Mouse (Mus musculus) gastrocnemius, adult 8-10 months (tissue): ENCODE measurements around the gene Srgn. TPM values are rescaled to one million over a fixed set of nuclear protein-coding genes. Genes with fewer than 3 reads are reported as not detected.
A peak's percentile ranks its signal among the peaks of the same experiment; 100 is the strongest.
"Not testable (repeated sequence)": the region's sequence is repeated elsewhere in the genome, so short reads cannot be mapped to it uniquely, and the experiment has no call there.

Experiments used
- DNase-seq, 2 experiments: peaks; one replicate each; pipeline ENCODE4 v3.0.0; 2022; ENCODE audit warnings: low spot score in 2 of 2
- total RNA-seq, 4 experiments: library from RNA; stranded (reverse); gene quantifications; 2 replicates each; pipeline ENCODE4 v1.2.4; 2022

The Srgn gene
- total RNA-seq, 4 experiments from 2014 or later = 7.1 to 11.8 (median 8.6) TPM

GRCm38 (mm10) chr10:62522346-62522950 lies 4.8 kb downstream of the Srgn start:
- no peak for DNase-seq

GRCm38 (mm10) chr10:62521763-62522162 lies 5.5 kb downstream of the Srgn start:
- DNase-seq = no peak

- DNase-seq = no peak
Observed at GRCm38 (mm10) chr10:62520911-62521310, 6.3 kb downstream of the Srgn start.

- DNase-seq = no peak
Observed at GRCm38 (mm10) chr10:62517511-62517910, 9.7 kb downstream of the Srgn start.

- no peak for DNase-seq
Observed at GRCm38 (mm10) chr10:62512855-62513254, 14.4 kb downstream of the Srgn start.

- no peak for DNase-seq
Observed at GRCm38 (mm10) chr10:62511528-62511927, 15.7 kb downstream of the Srgn start.

- no peak for DNase-seq
Observed at GRCm38 (mm10) chr10:62509032-62509656, 18.1 kb downstream of the Srgn start.

GRCm38 (mm10) chr10:62508459-62508858 lies 18.8 kb downstream of the Srgn start:
- DNase-seq = no peak

- peak; percentile 29 to 46 for DNase-seq
Observed at GRCm38 (mm10) chr10:62507591-62508308, 19.5 kb downstream of the Srgn start.

- DNase-seq = no peak
Observed at GRCm38 (mm10) chr10:62507071-62507470, 20.2 kb downstream of the Srgn start.

- no peak for DNase-seq
Observed at GRCm38 (mm10) chr10:62506019-62506556, 21.2 kb downstream of the Srgn start.

- no peak for DNase-seq
Observed at GRCm38 (mm10) chr10:62505224-62505983, 21.8 kb downstream of the Srgn start.

GRCm38 (mm10) chr10:62503836-62504628 lies 23.2 kb downstream of the Srgn start:
- no peak for DNase-seq

GRCm38 (mm10) chr10:62503353-62503752 lies 23.9 kb downstream of the Srgn start:
- no peak for DNase-seq

- DNase-seq = no peak
Observed at GRCm38 (mm10) chr10:62501951-62502350, 25.3 kb downstream of the Srgn start.

- no peak for DNase-seq
Observed at GRCm38 (mm10) chr10:62500916-62501615, 26.2 kb downstream of the Srgn start.

- DNase-seq = peak in 1 of 2 experiments; percentile 11
Observed at GRCm38 (mm10) chr10:62500088-62500915, 26.9 kb downstream of the Srgn start.

- not testable (repeated sequence) for DNase-seq
Observed at GRCm38 (mm10) chr10:62491681-62492080, 35.6 kb downstream of the Srgn start.

- peak in 1 of 2 experiments; percentile 27 for DNase-seq
Observed at GRCm38 (mm10) chr10:62488266-62488665, 39.0 kb downstream of the Srgn start.
